Mouse (Mus musculus) cerebellum, adult 9-11 months (tissue): ENCODE measurements at regions not wholly inside any gene's neighbourhood (a gene's known extent, or its start where the extent isn't known, plus 50 kb on each side); places are given as distances from the start of the nearest gene placed in this dataset.

Experiments used
- DNase-seq: peaks from one replicate; pipeline ENCODE4 v3.0.0; 2022

GRCm38 (mm10) chr5:46083293-46083692, 225.9 kb upstream of the Lcorl start:
- DNase-seq = no peak

GRCm38 (mm10) chr5:46073744-46074143, 216.3 kb upstream of the Lcorl start:
- no peak for DNase-seq

- DNase-seq = no peak
These were observed 215.7 kb upstream of the Lcorl start for GRCm38 (mm10) chr5:46073136-46073535.

GRCm38 (mm10) chr5:46059910-46060309, 202.5 kb upstream of the Lcorl start:
- no peak for DNase-seq

GRCm38 (mm10) chr5:46054850-46055249, 197.4 kb upstream of the Lcorl start:
- DNase-seq = no peak

GRCm38 (mm10) chr5:46042684-46043348, 185.4 kb upstream of the Lcorl start:
- no peak for DNase-seq

- peak; percentile 27 for DNase-seq
These were observed 175.7 kb upstream of the Lcorl start for GRCm38 (mm10) chr5:46033008-46033676.

- DNase-seq = no peak
These were observed 174.8 kb upstream of the Lcorl start for GRCm38 (mm10) chr5:46032206-46032605.

- DNase-seq = no peak
These were observed 166.7 kb upstream of the Lcorl start for GRCm38 (mm10) chr5:46024138-46024537.

GRCm38 (mm10) chr5:46023456-46023855, 166.0 kb upstream of the Lcorl start:
- DNase-seq = no peak

GRCm38 (mm10) chr5:46022047-46022422, 164.6 kb upstream of the Lcorl start:
- DNase-seq = no peak

GRCm38 (mm10) chr5:46021398-46022046, 164.1 kb upstream of the Lcorl start:
- no peak for DNase-seq

GRCm38 (mm10) chr5:46020175-46020574, 162.8 kb upstream of the Lcorl start:
- DNase-seq = no peak

- DNase-seq = no peak
These were observed 150.0 kb upstream of the Lcorl start for GRCm38 (mm10) chr5:46007446-46007845.

- DNase-seq = no peak
These were observed 149.3 kb upstream of the Lcorl start for GRCm38 (mm10) chr5:46006691-46007090.

GRCm38 (mm10) chr5:46006228-46006627, 148.8 kb upstream of the Lcorl start:
- DNase-seq = no peak

- no peak for DNase-seq
These were observed 148.2 kb upstream of the Lcorl start for GRCm38 (mm10) chr5:46005631-46006030.

GRCm38 (mm10) chr5:46002011-46002410, 144.6 kb upstream of the Lcorl start:
- no peak for DNase-seq

- no peak for DNase-seq
These were observed 100.4 kb upstream of the Lcorl start for GRCm38 (mm10) chr5:45957766-45958165.

GRCm38 (mm10) chr5:45943970-45944369, 86.6 kb upstream of the Lcorl start:
- DNase-seq = no peak

GRCm38 (mm10) chr5:45932970-45933369, 75.6 kb upstream of the Lcorl start:
- no peak for DNase-seq

GRCm38 (mm10) chr5:45931252-45931651, 73.8 kb upstream of the Lcorl start:
- no peak for DNase-seq

- DNase-seq = no peak
These were observed 68.5 kb upstream of the Lcorl start for GRCm38 (mm10) chr5:45925879-45926410.
